Mouse (Mus musculus) left cerebral cortex, adult 6 months (tissue): ENCODE results near the gene Ppat. TPM values are rescaled to one million over a fixed set of nuclear protein-coding genes. Genes with fewer than 3 reads are reported as not detected.

ENCODE experiments used
- long read RNA-seq, 2 experiments: library from polyadenylated mRNA; unstranded; transcript quantifications; one replicate each; pipeline ENCODE4 v2.0.0; 2019 to 2020
- polyA plus RNA-seq: library from polyadenylated mRNA; unstranded; fragments of <200 nt; fragmentation: Nextera tagmentation; gene quantifications from 2 replicates; pipeline ENCODE4 v1.2.3, GENCODE M21; 2021

Ppat gene
- 6.5 and 9.3 TPM in 2 replicates for polyA plus RNA-seq
- long read RNA-seq, experiment 1, transcript Ppat-202 (11 exons, 3,981 nt), result major isoform, 70 of 77 reads
- long read RNA-seq, experiment 1, partial matches to known transcripts, result 6 of 77 reads
- long read RNA-seq, experiment 1, other reads (novel, unspliced or antisense), result 1 of 77 reads
- long read RNA-seq, experiment 2, transcript Ppat-202 (11 exons, 3,981 nt), result major isoform, 8 of 14 reads
- long read RNA-seq, experiment 2, partial matches to known transcripts, result 3 of 14 reads
- long read RNA-seq, experiment 2, other reads (novel, unspliced or antisense), result 3 of 14 reads

GRCm38 (mm10) chr5:76951106-76952027 is at the start of gene Ppat, which contains the start of gene Paics:
TSS of gene Ppat (minus strand) at chr5:76951578.
TSS of gene Paics (plus strand) at chr5:76951307.

GRCm38 (mm10) chr5:76974554-76975285 is 23.3 kb upstream of the Ppat start, which contains the start of gene Srp72:
TSS of gene Srp72 (plus strand) at chr5:76974683.

GRCm38 (mm10) chr5:76905405-76906154 is 45.8 kb downstream of the Ppat start, which contains the start of gene Aasdh:
TSS of gene Aasdh (minus strand) at chr5:76905514.

Other genes starting within 250 kb of the Ppat start
- gene Aasdh, start 46.1 kb downstream of the Ppat start, polyA plus RNA-seq, result 6.3 and 9.8 TPM in 2 replicates
- 125 and 160 TPM in 2 replicates for gene Paics, start 271 bp downstream of the Ppat start, polyA plus RNA-seq
- gene Srp72, start 23.1 kb upstream of the Ppat start, polyA plus RNA-seq, result 20.3 and 30.9 TPM in 2 replicates
- not detected in 2 replicates for gene Arl9, start 52.5 kb upstream of the Ppat start, polyA plus RNA-seq
- 0.42 and 0.75 TPM in 2 replicates for gene Thegl, start 64.4 kb upstream of the Ppat start, polyA plus RNA-seq
- gene Hopx, start 163.5 kb upstream of the Ppat start, polyA plus RNA-seq, result 16.7 and 22.3 TPM in 2 replicates